Mouse (Mus musculus) heart, embryonic 11.5 days (tissue): ENCODE data around the gene Tcp10b. TPM values are rescaled to one million over a fixed set of nuclear protein-coding genes. Genes with fewer than 3 reads are reported as not detected.
A peak's percentile ranks its signal among the peaks of the same experiment; 100 is the strongest.
"Not testable (repeated sequence)": the region's sequence is repeated elsewhere in the genome, so short reads cannot be mapped to it uniquely, and the experiment has no call there.

ENCODE experiments used
- ATAC-seq: fragments of 200-750 bp; cut with Nextera tagmentation; replicated peaks from 2 replicates; pipeline ENCODE4 v1.8.0; 2017; ENCODE audit warnings: moderate library complexity; ENCODE audit not compliant: insufficient number of reproducible peaks, low FRiP score, low TSS enrichment
- H3K27ac ChIP-seq: fragments of 300-500 bp; sonication (generic); 2 replicates; pipeline ENCODE4 v1.5.1; 2014; ENCODE audit warnings: mild to moderate bottlenecking, low read depth, low read length
- H3K27me3 ChIP-seq: fragments of 300-500 bp; sonication (generic); 2 replicates; pipeline ENCODE4 v1.6.1; 2014; ENCODE audit warnings: mild to moderate bottlenecking, low read length, mixed read lengths; ENCODE audit not compliant: control insufficient read depth, insufficient read depth
- H3K36me3 ChIP-seq: fragments of 300-500 bp; sonication (generic); 2 replicates; pipeline ENCODE4 v1.6.1; 2014; ENCODE audit warnings: mild to moderate bottlenecking, low read length, moderate library complexity, mixed read lengths; ENCODE audit not compliant: control insufficient read depth, insufficient read depth
- H3K4me1 ChIP-seq: fragments of 300-500 bp; sonication (generic); 2 replicates; pipeline ENCODE4 v1.6.1; 2014; ENCODE audit warnings: low read length; ENCODE audit not compliant: control insufficient read depth, insufficient read depth
- H3K4me2 ChIP-seq: fragments of 300-500 bp; sonication (generic); 2 replicates; pipeline ENCODE4 v1.6.1; 2014; ENCODE audit warnings: mild to moderate bottlenecking, moderate library complexity
- H3K4me3 ChIP-seq: fragments of 300-500 bp; sonication (generic); 2 replicates; pipeline ENCODE4 v1.5.1; 2014; ENCODE audit warnings: low read depth, low read length
- H3K9ac ChIP-seq: fragments of 300-500 bp; sonication (generic); 2 replicates; pipeline ENCODE4 v1.6.1; 2014; ENCODE audit warnings: mild to moderate bottlenecking, low read depth, low read length, moderate library complexity
- H3K9me3 ChIP-seq: fragments of 300-500 bp; sonication (generic); replicated peaks from 2 replicates; pipeline ENCODE4 v1.6.1; 2016; ENCODE audit warnings: low read length; ENCODE audit not compliant: control insufficient read depth
- WGBS: fragments of 180-500 bp; shearing (Covaris S2); extraction: QIAGEN DNeasy Blood & Tissue Kit; methylation state at CpG from one replicate; pipeline ENCODE4 v1.1.7; 2014; ENCODE audit not compliant: insufficient replicate concordance; 5-methylcytosine and 5-hydroxymethylcytosine counted together
- polyA plus RNA-seq: library from polyadenylated mRNA; unstranded; fragments of >200 nt; fragmentation: Nextera tagmentation; extraction: Ambion mirVana; gene quantifications from 2 replicates; pipeline ENCODE4 v1.2.1, GENCODE M21; 2014

Tcp10b gene
- polyA plus RNA-seq, 1 experiment from 2014 or later, result not detected

DNA sequence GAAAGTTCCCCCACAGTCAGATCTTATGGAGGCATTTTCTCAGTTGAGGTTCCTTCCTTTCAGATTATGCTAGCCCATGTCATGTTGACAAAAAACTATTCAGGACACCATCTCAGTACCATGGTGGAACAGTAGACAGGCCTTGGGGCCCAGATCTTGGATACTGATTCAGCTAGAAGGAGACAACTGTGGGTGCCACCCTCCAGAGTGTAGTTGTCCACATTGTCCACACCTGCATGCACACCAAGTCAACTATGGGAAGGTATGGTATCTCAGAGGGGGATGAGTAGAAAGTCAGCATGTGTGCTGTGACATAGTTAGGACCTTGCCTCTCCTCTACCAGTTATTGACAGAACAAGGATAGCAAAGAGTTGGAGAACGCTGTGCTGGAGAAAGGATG, 30.6 kb downstream of the Tcp10b start:
- ATAC-seq, H3K9me3 ChIP-seq, H3K27ac ChIP-seq, H3K9ac ChIP-seq, H3K4me1 ChIP-seq, H3K4me3 ChIP-seq, H3K4me2 ChIP-seq, H3K27me3 ChIP-seq, H3K36me3 ChIP-seq: not testable (repeated sequence)
- WGBS, result no CpG with 5 or more reads among the region's 1 CpGs

DNA sequence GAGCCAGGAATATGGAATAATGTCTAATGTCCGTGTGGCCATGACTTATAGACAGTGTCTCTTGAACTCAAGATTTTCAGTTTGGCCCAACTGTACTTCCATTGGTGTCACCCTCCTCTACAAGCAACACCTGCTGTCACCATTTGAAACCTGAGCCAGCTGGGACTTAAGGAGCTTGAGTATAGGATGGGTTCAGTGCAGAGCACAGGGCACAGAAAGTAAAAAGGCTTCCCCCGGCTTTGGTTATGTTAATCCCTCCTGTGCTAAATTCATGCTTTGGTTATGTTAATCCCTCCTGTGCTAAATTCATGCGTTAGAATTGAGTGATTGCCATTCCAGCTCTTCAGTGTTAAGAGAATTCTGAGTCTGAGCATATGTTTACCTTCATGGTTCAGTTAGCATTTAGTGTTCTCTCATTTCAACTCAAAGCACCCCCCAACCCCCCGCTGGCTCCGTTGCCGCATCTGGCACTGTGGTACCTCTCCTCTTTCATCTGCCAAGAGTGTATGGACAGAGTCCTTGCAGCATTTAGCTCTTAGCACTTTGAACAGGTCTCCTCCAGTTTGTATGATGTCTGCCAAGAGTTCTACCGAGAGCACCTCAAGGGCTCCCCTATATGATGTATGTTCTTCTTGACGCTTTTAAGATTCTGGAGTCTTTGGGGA, 31.3 kb downstream of the Tcp10b start:
- H3K4me1 ChIP-seq, H3K9me3 ChIP-seq, H3K4me3 ChIP-seq, H3K36me3 ChIP-seq, H3K9ac ChIP-seq, H3K4me2 ChIP-seq, H3K27me3 ChIP-seq, H3K27ac ChIP-seq: not testable (repeated sequence)
- 61% methylated on average over 5 of the region's 8 CpGs for WGBS
- ATAC-seq, result 0 out of 2 replicates have a peak, but pooled peaks have one; percentile 14

DNA sequence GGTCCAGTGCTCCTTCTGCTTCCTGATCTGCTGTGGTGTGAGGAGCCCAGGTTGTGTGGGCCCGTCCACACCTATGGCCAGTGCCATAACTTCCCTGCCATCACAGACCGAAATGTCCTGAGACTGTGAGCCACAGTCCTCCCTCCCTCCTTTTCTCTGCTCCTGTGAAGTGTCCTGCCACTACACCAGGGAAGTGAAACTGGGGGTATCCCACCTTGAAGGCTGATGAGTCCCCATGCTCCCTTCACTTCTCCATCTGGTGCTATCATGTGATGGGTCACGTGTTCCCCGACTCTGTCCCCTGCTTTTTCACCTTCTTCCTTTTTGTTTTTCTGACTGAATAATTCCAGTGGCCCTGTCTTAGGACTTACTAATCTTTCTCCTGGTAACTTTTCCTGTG, 32.1 kb downstream of the Tcp10b start:
- H3K9ac ChIP-seq, H3K27ac ChIP-seq, H3K4me1 ChIP-seq, H3K36me3 ChIP-seq, H3K4me3 ChIP-seq, H3K9me3 ChIP-seq, H3K27me3 ChIP-seq, H3K4me2 ChIP-seq: not testable (repeated sequence)
- ATAC-seq, result 0 out of 2 replicates have a peak, but pooled peaks have one; percentile 46
- WGBS, result 85% methylated on average over 2 of the region's 4 CpGs

DNA sequence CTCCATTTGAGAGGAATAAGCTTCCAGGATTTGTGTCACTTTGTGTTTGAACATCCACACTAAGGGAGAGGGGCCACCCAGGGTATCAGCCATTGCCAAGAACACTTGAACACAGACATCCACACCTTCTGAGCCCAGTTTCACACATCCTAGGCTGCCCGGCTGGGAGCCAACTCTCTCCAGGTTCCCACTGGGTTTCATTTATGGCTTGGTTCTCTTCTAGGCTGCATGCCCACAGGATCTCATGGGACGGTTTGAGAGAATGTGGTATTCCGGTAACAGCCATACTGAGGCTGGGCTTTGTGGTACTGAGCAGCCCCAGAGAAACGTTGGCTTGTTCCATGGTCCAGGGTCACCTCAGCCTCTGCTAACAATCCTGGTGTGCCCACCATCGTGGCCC, 45.7 kb downstream of the Tcp10b start:
- H3K4me1 ChIP-seq, H3K9me3 ChIP-seq: not testable (repeated sequence)
- WGBS, result 67% methylated on average over 4 of the region's 5 CpGs

DNA sequence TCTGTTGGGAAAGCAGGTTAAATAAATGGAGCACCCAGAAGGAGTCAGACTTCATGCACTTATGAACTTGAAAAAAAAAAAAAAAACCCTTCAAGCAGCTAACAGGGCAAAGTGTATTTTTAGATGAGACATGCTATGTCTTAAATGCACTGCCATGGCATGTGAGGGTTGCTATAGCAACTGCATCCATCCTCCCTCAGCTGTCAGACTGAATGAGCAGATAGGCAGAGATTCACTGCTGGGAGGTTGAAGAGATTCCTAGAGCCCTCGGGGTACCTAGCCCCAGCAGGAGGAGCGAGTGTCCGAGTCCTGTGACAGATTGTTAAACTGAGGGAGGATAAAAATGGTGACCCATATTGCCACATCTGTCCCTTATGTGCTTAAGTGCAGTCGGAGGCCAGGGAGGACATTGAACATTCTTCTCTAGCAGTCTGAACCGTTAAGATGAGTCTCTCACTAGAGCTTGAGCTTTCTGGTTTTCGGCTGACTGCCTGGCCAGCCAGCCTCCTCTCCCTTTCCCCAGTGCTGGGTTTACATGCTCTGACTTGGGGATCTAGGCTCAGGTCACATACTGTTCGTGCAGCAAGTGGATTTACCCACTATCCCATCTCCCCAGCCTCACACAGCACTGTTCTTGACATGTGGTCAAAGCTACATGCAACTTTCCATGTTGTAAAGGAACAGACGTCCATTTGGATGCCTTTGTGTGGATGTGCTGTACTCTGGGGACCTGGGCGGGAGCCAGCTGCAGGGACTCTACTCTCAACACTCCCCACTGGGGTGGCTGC, 51.8 kb downstream of the Tcp10b start:
- not testable (repeated sequence) for H3K27me3 ChIP-seq, H3K4me3 ChIP-seq, H3K4me1 ChIP-seq, H3K27ac ChIP-seq, H3K9ac ChIP-seq, ATAC-seq, H3K36me3 ChIP-seq, H3K9me3 ChIP-seq, H3K4me2 ChIP-seq
- 59% methylated on average over 3 of the region's 9 CpGs for WGBS

More for the DNA sequence above, 45.7 kb downstream of the Tcp10b start:
- H3K9ac ChIP-seq, H3K27me3 ChIP-seq, H3K36me3 ChIP-seq, ATAC-seq, H3K4me3 ChIP-seq, H3K27ac ChIP-seq, H3K4me2 ChIP-seq: not testable (repeated sequence)

DNA sequence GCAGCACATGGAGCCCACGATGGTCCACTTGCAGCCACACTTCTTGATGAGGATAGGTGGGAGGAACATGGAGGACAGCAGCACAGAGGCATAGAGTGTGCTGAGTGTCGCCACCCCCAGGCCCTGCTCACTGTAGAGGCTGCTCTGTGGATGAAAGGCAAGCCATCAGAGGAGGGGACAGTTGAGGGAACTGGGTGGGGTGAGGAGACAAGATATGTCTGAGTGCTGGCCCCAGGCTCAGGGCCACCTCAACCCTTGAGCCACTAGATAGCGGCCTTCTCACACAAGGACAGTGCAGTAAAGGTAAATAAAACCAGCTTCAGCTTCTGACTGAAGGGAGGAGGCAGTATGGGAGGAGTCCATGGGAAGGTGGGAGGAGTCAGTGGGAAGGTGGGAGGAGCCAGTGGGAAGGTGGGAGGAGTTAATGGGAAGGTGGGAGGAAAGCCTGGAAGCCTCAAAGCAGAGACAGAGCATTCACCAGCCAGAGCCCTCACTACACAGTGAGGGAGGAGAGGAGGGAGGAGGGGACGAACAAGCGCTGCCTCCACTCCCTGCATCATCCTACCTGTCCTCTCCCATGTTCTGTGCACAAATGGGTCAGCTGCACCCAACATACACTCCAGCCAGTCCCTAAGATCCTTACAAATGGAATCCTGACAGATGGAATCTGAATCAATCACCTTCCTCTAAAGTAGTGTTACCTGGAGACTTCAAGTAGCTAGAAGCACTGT, 62.6 kb downstream of the Tcp10b start:
- ATAC-seq, result peak; percentile 52; the same call in 1 of the 2 replicates
- WGBS, result 60% methylated on average over 2 of the region's 5 CpGs
- not testable (repeated sequence) for H3K9me3 ChIP-seq, H3K36me3 ChIP-seq, H3K4me1 ChIP-seq, H3K4me3 ChIP-seq, H3K27me3 ChIP-seq, H3K27ac ChIP-seq, H3K9ac ChIP-seq, H3K4me2 ChIP-seq

DNA sequence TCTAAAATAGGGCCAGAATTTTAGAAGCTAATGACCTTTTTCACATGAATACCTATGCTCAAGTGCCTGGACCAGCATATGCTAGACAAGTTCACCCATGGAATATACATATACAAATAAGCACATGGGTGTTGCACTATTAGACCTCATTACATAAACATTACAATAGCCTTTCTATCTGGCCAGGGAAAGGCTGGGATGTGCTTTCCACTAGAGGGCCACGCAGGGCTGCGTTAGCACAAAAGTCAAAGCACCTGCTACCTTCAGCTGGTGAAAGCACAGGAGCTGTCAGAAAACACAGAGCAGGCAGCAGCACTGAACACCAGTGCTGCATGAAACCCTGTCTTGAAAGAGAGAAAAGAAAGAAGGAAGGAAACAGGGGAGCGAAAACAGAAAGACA, 63.3 kb downstream of the Tcp10b start:
- not testable (repeated sequence) for H3K27me3 ChIP-seq, H3K4me3 ChIP-seq, ATAC-seq, H3K4me2 ChIP-seq, H3K27ac ChIP-seq, H3K9ac ChIP-seq, H3K36me3 ChIP-seq, H3K9me3 ChIP-seq, H3K4me1 ChIP-seq
- 28% methylated on average over 2 of the region's 3 CpGs for WGBS

DNA sequence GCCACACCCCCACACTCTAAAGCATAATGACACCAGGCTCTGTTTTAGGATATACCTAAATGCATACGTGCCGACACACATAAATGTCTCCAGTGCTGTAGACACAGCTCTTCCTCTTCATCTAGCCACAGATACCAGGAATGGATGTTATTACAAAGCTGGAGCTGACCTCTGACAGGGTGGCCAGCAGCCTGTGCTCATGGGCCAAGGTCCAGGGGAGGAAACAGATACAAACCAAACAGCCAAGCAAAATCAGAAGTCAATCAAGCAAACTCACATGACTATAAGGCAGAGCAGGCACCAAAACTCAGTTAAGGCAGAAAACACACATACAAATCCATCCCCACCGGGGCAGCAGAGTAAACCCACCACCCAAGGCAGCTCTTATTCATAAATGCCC, 68.4 kb downstream of the Tcp10b start:
- not testable (repeated sequence) for H3K27me3 ChIP-seq, H3K9me3 ChIP-seq, H3K27ac ChIP-seq, H3K36me3 ChIP-seq, ATAC-seq, H3K4me2 ChIP-seq, H3K4me3 ChIP-seq, H3K9ac ChIP-seq, H3K4me1 ChIP-seq
- no CpG with 5 or more reads among the region's 3 CpGs for WGBS
